Mouse (Mus musculus): ENCODE data around the gene Ksr1. TPM values are rescaled to one million over a fixed set of nuclear protein-coding genes. Genes with fewer than 3 reads are reported as not detected.

Ksr1 gene
- polyA plus RNA-seq, 1 experiment from 2014 or later, result 4.6 TPM

DNA sequence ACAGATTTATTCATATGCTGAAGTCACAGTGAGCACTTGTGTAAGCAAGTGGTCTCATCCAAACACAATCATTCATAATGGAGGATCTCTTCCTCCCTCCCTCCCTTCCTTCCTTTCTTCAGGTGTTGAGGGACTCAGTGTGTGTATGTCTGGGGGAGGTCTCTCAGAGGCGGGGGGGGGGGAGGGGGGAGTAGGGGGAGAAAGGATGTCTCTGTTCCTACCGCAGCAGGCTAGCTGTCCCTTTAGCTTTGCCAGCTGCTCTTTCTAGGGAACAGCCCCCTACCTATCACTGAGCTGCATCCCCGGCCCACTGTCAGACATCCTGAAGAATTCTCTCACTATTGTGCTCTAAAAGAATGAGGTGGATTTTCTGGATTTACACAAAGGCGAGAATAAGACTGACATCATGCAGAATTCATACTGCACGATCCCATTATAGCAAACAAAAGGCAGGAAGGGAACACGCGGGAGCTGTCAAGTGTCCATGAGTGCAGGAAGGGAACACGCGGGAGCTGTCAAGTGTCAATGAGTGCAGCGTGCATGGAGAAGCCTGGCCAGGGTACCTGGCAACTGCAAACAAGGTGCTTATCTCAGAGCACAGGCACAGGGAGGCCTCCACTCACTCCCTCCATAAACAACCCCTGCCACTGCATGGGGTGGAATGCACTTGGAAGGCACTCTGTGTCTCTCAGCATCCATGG lies 76.6 kb downstream of the Ksr1 start:
- no peak overlapping the region for H3K4me3 ChIP-seq
- peaks cover 36% of the 10 kb centered on the region for H3K4me1 ChIP-seq (replicated peaks)
- peaks cover 16% of the 10 kb centered on the region for H3K36me3 ChIP-seq
- WGBS, result 63% methylated on average over 9 of the region's 10 CpGs
- no peak overlapping the region for H3K4me2 ChIP-seq
- no peak for ATAC-seq (ENCODE audit: low read depth)
- H3K9me3 ChIP-seq, result no peaks in the 10 kb centered on the region
- peak overlapping the region; percentile 28; the same call in 1 of the 2 replicates for H3K27ac ChIP-seq (replicated peaks)
- H3K27me3 ChIP-seq, result no peaks in the 10 kb centered on the region
- H3K9ac ChIP-seq, result peak overlapping the region; percentile 47

DNA sequence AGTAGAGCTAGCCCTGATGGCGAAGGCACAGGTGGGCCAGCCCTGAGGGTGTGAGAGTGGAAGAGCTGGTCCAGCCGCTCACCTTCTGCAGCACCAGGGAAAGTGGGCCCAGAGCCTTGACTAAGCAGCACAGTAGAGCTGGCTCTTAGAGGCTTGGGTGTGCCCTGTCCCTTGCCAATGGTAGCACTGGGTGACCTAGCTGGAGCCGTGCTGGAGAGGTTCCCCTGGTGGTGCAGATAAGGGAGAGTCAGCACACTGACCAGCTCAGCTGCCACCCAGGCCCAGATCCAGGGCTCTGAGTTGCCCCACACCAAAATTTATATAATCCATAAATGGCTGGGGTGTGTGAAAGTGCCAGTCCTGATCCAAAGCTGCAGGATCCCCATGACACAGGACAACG lies 79.0 kb downstream of the Ksr1 start:
- no peaks in the 10 kb centered on the region for H3K36me3 ChIP-seq
- H3K27me3 ChIP-seq, result no peaks in the 10 kb centered on the region
- ATAC-seq (ENCODE audit: low read depth), result no peak
- H3K9ac ChIP-seq, result no peak overlapping the region
- H3K4me2 ChIP-seq, result no peak overlapping the region
- no peaks in the 10 kb centered on the region for H3K9me3 ChIP-seq
- H3K4me1 ChIP-seq (replicated peaks), result peaks cover 58% of the 10 kb centered on the region
- no peak overlapping the region for H3K27ac ChIP-seq (replicated peaks)
- no peak overlapping the region for H3K4me3 ChIP-seq
- 98% methylated on average over 4 of the region's 4 CpGs for WGBS

DNA sequence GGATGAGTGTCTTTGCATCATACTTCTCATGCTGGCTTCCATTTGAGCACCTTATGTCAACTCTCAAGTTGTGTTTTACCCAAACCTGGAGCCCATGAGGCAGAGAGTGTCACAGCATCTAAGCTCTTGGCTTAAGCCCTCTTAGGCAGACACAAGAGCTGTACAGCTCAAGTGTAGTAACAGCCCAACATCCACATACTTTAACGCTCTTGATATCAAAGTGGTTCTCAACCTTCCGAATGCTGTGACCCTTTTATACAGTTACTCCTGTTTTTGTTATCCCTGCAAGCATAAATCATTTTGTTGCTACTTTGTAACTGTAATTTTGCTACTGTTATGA lies 80.0 kb downstream of the Ksr1 start:
- H3K9me3 ChIP-seq, result no peaks in the 10 kb centered on the region
- 94% methylated on average over 2 of the region's 2 CpGs for WGBS
- H3K9ac ChIP-seq, result no peak overlapping the region
- H3K27me3 ChIP-seq, result no peaks in the 10 kb centered on the region
- no peak overlapping the region for H3K4me3 ChIP-seq
- no peak overlapping the region for H3K27ac ChIP-seq (replicated peaks)
- no peak for ATAC-seq (ENCODE audit: low read depth)
- no peak overlapping the region for H3K4me2 ChIP-seq
- H3K36me3 ChIP-seq, result no peaks in the 10 kb centered on the region
- peaks cover 57% of the 10 kb centered on the region for H3K4me1 ChIP-seq (replicated peaks)

DNA sequence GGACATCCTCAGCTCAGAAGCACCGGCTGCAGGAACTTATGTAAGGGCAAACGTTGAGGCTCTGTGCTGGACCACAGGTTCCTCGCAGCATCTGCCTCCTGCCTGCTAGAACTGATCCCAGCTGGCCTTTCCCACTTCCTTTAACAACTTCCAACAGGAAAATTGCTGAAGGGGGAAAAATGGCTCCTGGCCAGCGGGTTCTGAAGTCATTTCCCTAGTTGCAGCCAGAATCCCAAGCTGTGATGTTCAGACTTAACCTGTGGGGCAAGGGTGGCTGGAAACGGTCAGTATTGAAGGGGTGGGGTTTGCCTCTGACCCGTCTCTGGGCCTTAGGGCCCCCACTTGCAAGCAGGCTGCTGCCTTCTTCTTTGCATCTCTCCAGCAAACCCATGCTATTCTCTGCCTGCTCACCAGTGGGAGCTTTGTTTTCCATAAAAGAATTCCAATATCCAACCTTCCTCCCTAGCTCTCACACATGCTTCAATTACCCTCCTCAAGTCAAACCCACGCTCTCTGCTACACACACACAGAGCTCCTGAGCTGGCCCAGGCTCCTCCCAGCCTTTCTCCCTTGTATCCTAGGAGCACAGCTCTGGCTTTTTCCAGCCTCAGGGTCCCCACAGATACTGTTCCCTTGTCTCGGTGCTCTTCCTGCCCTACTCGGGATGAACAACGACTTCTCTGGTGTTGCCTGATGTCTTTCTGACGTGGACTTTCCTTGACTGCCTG lies 80.6 kb downstream of the Ksr1 start:
- Histone ChIP-seq H3K4me2 (no peak overlapping the region), H3K4me3 (no peak overlapping the region), H3K9ac (no peak overlapping the region), H3K27me3 (no peaks in the 10 kb centered on the region), H3K9me3 (no peaks in the 10 kb centered on the region), H3K27ac (replicated peaks) (peak overlapping the region; percentile 18; the same call in 1 of the 2 replicates), H3K36me3 (no peaks in the 10 kb centered on the region), H3K4me1 (replicated peaks) (peaks cover 55% of the 10 kb centered on the region)
- ATAC-seq (ENCODE audit: low read depth), result no peak
- 72% methylated on average over 11 of the region's 11 CpGs for WGBS

DNA sequence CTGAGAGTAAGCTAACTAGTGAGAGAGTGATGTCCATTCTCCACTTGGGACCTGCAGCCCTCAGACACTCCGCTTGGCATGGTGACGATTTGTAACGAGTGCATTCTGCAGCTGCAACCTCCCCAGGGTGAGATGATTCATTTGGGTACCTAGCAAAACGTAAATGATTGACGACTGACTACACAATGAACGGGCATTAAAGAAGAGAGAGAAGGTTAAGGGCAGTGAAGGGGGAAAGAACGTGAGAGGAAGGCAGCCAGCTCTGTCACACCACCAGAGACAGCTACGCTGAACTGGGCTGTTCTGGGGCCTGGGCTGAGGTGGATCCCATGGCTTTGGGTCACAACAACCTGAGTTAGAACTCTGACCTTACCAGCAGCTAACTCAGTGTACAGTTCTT lies 81.9 kb downstream of the Ksr1 start:
- Histone ChIP-seq H3K27me3 (no peaks in the 10 kb centered on the region), H3K4me3 (no peak overlapping the region), H3K9me3 (no peaks in the 10 kb centered on the region), H3K4me1 (replicated peaks) (peaks cover 48% of the 10 kb centered on the region), H3K36me3 (no peaks in the 10 kb centered on the region), H3K27ac (replicated peaks) (no peak overlapping the region), H3K4me2 (no peak overlapping the region), H3K9ac (no peak overlapping the region)
- ATAC-seq (ENCODE audit: low read depth), result no peak
- 51% methylated on average over 8 of the region's 8 CpGs for WGBS

DNA sequence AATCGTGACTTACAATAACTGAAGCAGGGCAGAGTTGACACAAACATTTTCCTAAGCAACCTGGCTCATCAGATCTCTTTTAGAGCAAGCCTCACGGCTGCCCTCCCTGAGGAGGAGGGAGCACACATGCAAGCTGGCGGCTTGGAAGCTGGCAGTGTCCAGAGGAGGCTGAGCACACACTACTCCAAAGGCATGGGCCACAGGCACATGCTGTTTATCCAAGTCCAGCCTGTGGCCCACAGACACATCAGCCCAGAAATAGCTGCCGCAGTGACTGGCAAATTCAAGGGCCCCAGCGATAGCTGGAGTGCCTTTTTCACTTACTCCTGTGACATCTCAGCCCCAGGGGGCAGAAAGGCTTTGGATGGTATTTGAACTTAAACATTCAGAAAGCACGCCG lies 82.6 kb downstream of the Ksr1 start:
- Histone ChIP-seq H3K27ac (replicated peaks) (0 out of 2 replicates have a peak overlapping the region, but pooled peaks have one; percentile 1), H3K4me2 (no peak overlapping the region), H3K27me3 (no peaks in the 10 kb centered on the region), H3K4me1 (replicated peaks) (peaks cover 47% of the 10 kb centered on the region), H3K9me3 (no peaks in the 10 kb centered on the region), H3K9ac (no peak overlapping the region), H3K4me3 (no peak overlapping the region), H3K36me3 (no peaks in the 10 kb centered on the region)
- WGBS, result 80% methylated on average over 7 of the region's 7 CpGs
- ATAC-seq (ENCODE audit: low read depth), result no peak

DNA sequence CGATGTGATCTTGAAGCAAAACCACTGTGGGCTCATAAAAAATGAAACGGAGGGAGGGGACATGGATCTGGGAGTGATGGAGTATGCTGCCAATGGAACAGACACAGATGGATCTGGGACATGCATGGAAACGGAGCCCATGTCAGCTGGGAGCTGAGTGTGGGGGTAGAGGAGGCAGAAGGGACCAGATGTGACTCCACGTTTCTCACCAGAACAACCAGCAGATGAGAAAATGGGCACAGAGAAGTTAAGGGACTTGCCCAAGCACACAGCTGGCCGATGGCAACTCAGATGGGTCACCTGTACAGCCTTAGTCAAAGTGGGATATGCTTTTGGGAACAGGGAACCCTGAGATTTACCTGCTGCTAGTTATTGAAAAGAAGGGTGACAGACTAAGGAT lies 83.3 kb downstream of the Ksr1 start:
- Histone ChIP-seq H3K36me3 (no peaks in the 10 kb centered on the region), H3K4me3 (no peak overlapping the region), H3K4me2 (no peak overlapping the region), H3K27ac (replicated peaks) (0 out of 2 replicates have a peak overlapping the region, but pooled peaks have one; percentile 13), H3K9ac (no peak overlapping the region), H3K27me3 (no peaks in the 10 kb centered on the region), H3K9me3 (no peaks in the 10 kb centered on the region), H3K4me1 (replicated peaks) (peaks cover 54% of the 10 kb centered on the region)
- WGBS, result 69% methylated on average over 5 of the region's 5 CpGs
- no peak for ATAC-seq (ENCODE audit: low read depth)

DNA sequence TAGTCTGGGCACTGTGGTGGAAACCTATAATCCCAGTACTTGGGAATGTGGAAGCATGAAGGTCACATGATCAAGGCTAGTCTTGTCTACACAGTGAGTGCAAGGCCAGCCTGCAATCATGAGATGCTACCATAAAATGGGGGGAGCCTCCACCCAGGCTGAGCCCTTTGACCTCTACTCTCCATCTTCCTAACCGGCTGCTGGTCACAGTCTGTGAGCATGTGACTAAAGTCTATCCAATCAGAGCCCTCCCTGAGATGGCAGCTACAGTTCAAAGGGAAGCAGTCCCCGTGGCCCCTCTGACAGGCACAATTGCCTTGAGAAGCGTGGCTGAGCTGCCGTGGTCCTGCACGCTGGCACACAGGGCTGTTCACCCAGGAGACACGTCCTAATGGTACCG lies 84.4 kb downstream of the Ksr1 start:
- Histone ChIP-seq H3K4me1 (replicated peaks) (peaks cover 65% of the 10 kb centered on the region), H3K27ac (replicated peaks) (no peak overlapping the region), H3K9ac (no peak overlapping the region), H3K27me3 (no peaks in the 10 kb centered on the region), H3K36me3 (no peaks in the 10 kb centered on the region), H3K4me2 (no peak overlapping the region), H3K4me3 (no peak overlapping the region), H3K9me3 (no peaks in the 10 kb centered on the region)
- 51% methylated on average over 7 of the region's 7 CpGs for WGBS
- ATAC-seq (ENCODE audit: low read depth), result no peak

DNA sequence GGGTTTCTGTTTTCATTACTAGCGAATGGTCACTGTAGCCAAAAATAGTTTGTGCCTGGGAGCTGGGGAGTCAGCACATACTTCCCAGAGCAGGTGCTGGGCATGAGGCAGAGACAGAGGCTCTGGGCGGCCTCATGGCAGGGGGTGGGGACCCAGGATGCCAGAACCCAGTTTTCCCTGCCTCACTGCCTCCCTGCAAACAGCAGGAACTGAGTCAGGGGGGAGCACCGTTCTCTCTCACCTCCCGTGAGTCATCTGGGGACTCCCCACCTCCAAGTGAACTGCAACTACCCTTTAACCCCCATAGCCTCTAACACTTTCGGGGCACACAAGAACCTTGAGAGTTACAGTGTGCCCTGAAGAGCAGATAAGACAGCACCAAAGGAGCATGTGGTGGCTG lies 86.4 kb downstream of the Ksr1 start:
- H3K36me3 ChIP-seq, result no peaks in the 10 kb centered on the region
- WGBS, result 84% methylated on average over 5 of the region's 5 CpGs
- no peak for ATAC-seq (ENCODE audit: low read depth)

DNA sequence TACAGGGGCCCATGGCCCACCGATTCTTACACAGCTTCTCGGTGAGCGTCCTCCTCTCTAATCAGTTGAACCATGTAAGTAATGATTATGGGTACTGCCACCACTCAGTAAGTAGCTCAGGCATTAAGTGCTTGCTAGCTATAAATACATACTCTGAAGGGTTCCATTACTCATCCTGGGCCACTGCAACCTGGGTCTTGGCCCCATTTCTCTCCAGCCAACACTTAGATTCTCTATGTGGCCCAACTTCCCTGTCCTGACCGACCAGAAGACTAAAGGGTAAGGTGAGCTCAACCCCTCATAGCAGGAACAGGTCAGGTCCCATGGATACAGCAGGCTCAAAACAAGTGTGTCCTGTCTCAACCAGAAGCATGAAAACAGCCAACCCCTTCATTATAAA lies 87.1 kb downstream of the Ksr1 start:
- Histone ChIP-seq H3K36me3 (no peaks in the 10 kb centered on the region), H3K9me3 (no peaks in the 10 kb centered on the region), H3K9ac (no peak overlapping the region), H3K27ac (replicated peaks) (no peak overlapping the region), H3K4me3 (no peak overlapping the region), H3K4me1 (replicated peaks) (peaks cover 70% of the 10 kb centered on the region), H3K4me2 (no peak overlapping the region), H3K27me3 (no peaks in the 10 kb centered on the region)
- no peak for ATAC-seq (ENCODE audit: low read depth)
- WGBS, result 92% methylated on average over 4 of the region's 4 CpGs

More for the DNA sequence above, 86.4 kb downstream of the Ksr1 start:
- peaks cover 70% of the 10 kb centered on the region for H3K4me1 ChIP-seq (replicated peaks)
- H3K27me3 ChIP-seq, result no peaks in the 10 kb centered on the region
- H3K27ac ChIP-seq (replicated peaks), result no peak overlapping the region
- no peak overlapping the region for H3K9ac ChIP-seq
- H3K4me2 ChIP-seq, result no peak overlapping the region
- H3K9me3 ChIP-seq, result no peaks in the 10 kb centered on the region
- H3K4me3 ChIP-seq, result no peak overlapping the region

DNA sequence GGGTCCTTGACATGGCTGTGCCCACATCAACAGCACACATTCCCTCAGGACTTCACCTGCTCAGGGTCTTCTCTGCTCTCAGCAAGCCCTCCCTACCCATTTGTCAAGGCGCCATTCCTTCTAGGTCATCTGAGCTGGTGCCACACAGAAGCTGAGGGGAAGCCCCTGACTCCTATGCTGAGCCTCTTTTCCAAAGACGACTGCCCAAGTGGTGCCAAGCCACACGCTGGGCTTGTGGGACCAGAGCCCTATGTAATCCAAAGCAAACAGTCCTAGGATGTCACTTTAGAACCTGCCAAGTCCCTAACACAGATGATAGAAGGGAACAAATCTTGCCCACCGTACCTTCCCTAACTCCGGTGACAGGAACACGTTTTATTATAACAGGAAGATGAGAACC lies 87.6 kb downstream of the Ksr1 start:
- Histone ChIP-seq H3K27me3 (no peaks in the 10 kb centered on the region), H3K27ac (replicated peaks) (no peak overlapping the region), H3K9me3 (no peaks in the 10 kb centered on the region), H3K4me3 (no peak overlapping the region), H3K9ac (no peak overlapping the region), H3K36me3 (no peaks in the 10 kb centered on the region), H3K4me1 (replicated peaks) (peaks cover 67% of the 10 kb centered on the region), H3K4me2 (no peak overlapping the region)
- ATAC-seq (ENCODE audit: low read depth), result no peak
- WGBS, result 88% methylated on average over 6 of the region's 6 CpGs

DNA sequence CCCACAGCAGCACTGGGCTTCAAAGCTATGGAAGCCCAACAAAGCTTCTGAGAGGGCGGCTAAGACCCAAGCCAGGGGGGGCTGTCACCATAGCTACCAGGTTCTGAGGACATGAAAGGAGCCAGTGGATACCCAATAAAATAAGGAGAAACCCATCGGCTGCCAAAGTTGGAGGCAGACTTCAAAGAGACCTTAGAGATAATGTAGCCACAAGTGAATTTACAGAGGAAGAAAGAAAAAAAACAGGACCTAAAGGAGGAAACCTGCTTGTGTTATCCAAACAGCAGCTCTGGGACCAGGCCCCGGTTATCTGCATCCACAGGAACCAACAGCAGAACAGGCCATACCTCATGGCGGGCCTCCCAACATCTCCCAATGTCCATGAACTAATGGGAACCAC lies 88.4 kb downstream of the Ksr1 start:
- peaks cover 66% of the 10 kb centered on the region for H3K4me1 ChIP-seq (replicated peaks)
- H3K36me3 ChIP-seq, result no peaks in the 10 kb centered on the region
- no peak overlapping the region; the same call in 1 of the 2 replicates for H3K27ac ChIP-seq (replicated peaks)
- H3K4me3 ChIP-seq, result no peak overlapping the region
- no peak overlapping the region for H3K9ac ChIP-seq
- no peak for ATAC-seq (ENCODE audit: low read depth)
- H3K4me2 ChIP-seq, result no peak overlapping the region
- 48% methylated on average over 4 of the region's 4 CpGs for WGBS
- no peaks in the 10 kb centered on the region for H3K27me3 ChIP-seq
- no peaks in the 10 kb centered on the region for H3K9me3 ChIP-seq

DNA sequence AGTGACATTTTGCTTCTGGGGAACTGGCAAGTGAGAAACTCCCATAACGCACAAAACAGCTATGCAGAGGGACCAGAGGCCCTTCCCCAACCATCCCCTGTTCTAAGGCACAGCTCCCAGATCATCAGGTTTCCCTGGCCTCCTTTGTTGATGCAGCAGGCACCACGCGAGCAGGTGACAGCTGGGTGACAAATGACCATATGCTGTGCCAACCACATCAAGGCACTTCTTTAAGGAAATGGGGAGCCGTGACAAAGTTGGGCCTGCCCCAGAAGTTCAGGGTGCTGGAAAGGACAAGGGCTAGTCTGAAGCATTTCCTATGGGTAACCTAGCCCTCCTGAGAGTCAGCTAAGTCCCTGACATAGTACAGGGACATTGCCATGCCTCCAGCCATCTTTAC lies 89.3 kb downstream of the Ksr1 start:
- no peak overlapping the region for H3K27ac ChIP-seq (replicated peaks)
- WGBS, result 45% methylated on average over 4 of the region's 4 CpGs
- ATAC-seq (ENCODE audit: low read depth), result no peak
- H3K36me3 ChIP-seq, result no peaks in the 10 kb centered on the region
- no peak overlapping the region for H3K9ac ChIP-seq
- H3K4me3 ChIP-seq, result no peak overlapping the region
- no peaks in the 10 kb centered on the region for H3K9me3 ChIP-seq
- H3K4me1 ChIP-seq (replicated peaks), result peaks cover 65% of the 10 kb centered on the region
- H3K27me3 ChIP-seq, result no peaks in the 10 kb centered on the region
- H3K4me2 ChIP-seq, result no peak overlapping the region

All from neural tube, embryonic 13.5 days (tissue).